Mouse (Mus musculus): ENCODE results near the gene St6galnac3.

- TF ChIP-seq MAX (IDR thresholded peaks at IDR 0.05) (no peak), CTCF (IDR thresholded peaks at IDR 0.05; ENCODE audit: control insufficient read depth, insufficient read depth, insufficient read length) (no peak), USF1 (IDR thresholded peaks at IDR 0.05; ENCODE audit: low read depth) (no peak)
These were observed 157.1 kb downstream of the St6galnac3 start for GRCm38 (mm10) chr3:153567913-153568312.
